Mouse (Mus musculus) liver, postnatal 0 days (tissue): ENCODE data around the gene Rexo5. TPM values are rescaled to one million over a fixed set of nuclear protein-coding genes. Genes with fewer than 3 reads are reported as not detected.

ENCODE experiments used
- ATAC-seq: fragments of 200-750 bp; cut with Nextera tagmentation; 2 replicates; pipeline ENCODE4 v1.8.0; 2017; ENCODE audit warnings: mild to moderate bottlenecking, moderate library complexity
- DNase-seq: peaks from one replicate; pipeline ENCODE4 v3.0.0-alpha.2; 2016
- H3K27ac ChIP-seq: fragments of 300-500 bp; sonication (generic); 2 replicates; pipeline ENCODE4 v1.5.1; 2014; ENCODE audit warnings: antibody characterized with exemption, moderate library complexity, mild to moderate bottlenecking, low read depth
- H3K27me3 ChIP-seq: fragments of 300-500 bp; sonication (generic); 2 replicates; pipeline ENCODE4 v1.6.1; 2014; ENCODE audit warnings: low read length, control low read depth, mixed read lengths; ENCODE audit not compliant: insufficient read depth
- H3K36me3 ChIP-seq: fragments of 300-500 bp; sonication (generic); replicated peaks from 2 replicates; pipeline ENCODE4 v1.6.1; 2014; ENCODE audit warnings: mild to moderate bottlenecking, control low read depth, low read length, moderate library complexity, mixed read lengths; ENCODE audit not compliant: insufficient read depth
- H3K4me1 ChIP-seq: fragments of 300-500 bp; sonication (generic); 2 replicates; pipeline ENCODE4 v1.6.1; 2014; ENCODE audit warnings: antibody characterized with exemption, mild to moderate bottlenecking, control low read depth; ENCODE audit not compliant: insufficient read depth
- H3K4me2 ChIP-seq: fragments of 300-500 bp; sonication (generic); 2 replicates; pipeline ENCODE4 v1.6.1; 2014; ENCODE audit warnings: low read depth, mild to moderate bottlenecking, low read length, moderate library complexity, mixed read lengths
- H3K4me3 ChIP-seq: fragments of 300-500 bp; sonication (generic); 2 replicates; pipeline ENCODE4 v1.5.1; 2014; ENCODE audit warnings: low read depth, low read length
- H3K9ac ChIP-seq: fragments of 300-500 bp; sonication (generic); replicated peaks from 2 replicates; pipeline ENCODE4 v1.6.1; 2014; ENCODE audit warnings: mild to moderate bottlenecking, moderate library complexity
- H3K9me3 ChIP-seq: fragments of 300-500 bp; sonication (generic); 2 replicates; pipeline ENCODE4 v1.6.1; 2016; ENCODE audit warnings: mild to moderate bottlenecking, control low read depth, low read length, mixed read lengths
- CTCF ChIP-seq: sonication (generic); IDR thresholded peaks from 2 replicates; pipeline ENCODE4 v1.5.1; 2016; ENCODE audit warnings: antibody characterized with exemption, low read depth
- EP300 ChIP-seq: IDR thresholded peaks from 2 replicates; pipeline ENCODE4 v1.6.1; 2016; ENCODE audit warnings: antibody characterized with exemption, low read depth, mild to moderate bottlenecking
- WGBS: fragments of 180-500 bp; shearing (Covaris S2); extraction: QIAGEN DNeasy Blood & Tissue Kit; methylation state at CpG from one replicate; pipeline ENCODE4 v1.1.7; 2014; ENCODE audit not compliant: insufficient replicate concordance; 5-methylcytosine and 5-hydroxymethylcytosine counted together
- polyA plus RNA-seq: library from polyadenylated mRNA; unstranded; fragments of >200 nt; fragmentation: Nextera tagmentation; extraction: Ambion mirVana; gene quantifications from 2 replicates; pipeline ENCODE4 v1.2.1, GENCODE M21; 2015

Gene Rexo5
- polyA plus RNA-seq, 1 experiment from 2014 or later, result 5.1 TPM

GRCm38 (mm10) chr7:119835371-119835770 is 41.6 kb downstream of the Rexo5 start:
- Histone ChIP-seq H3K4me1 (no peaks in the 10 kb centered on the region), H3K9ac (no peak overlapping the region), H3K9me3 (no peaks in the 10 kb centered on the region), H3K27ac (no peak overlapping the region), H3K4me3 (no peak overlapping the region), H3K4me2 (no peak overlapping the region), H3K36me3 (no peaks in the 10 kb centered on the region; the same call in 1 of the 2 replicates), H3K27me3 (no peaks in the 10 kb centered on the region)
- TF ChIP-seq EP300 (no peak), CTCF (no peak)
- no peak for ATAC-seq
- 88% methylated on average over 1 of the region's 1 CpGs for WGBS
- no peak for DNase-seq

- no peak for ATAC-seq
- TF ChIP-seq CTCF (no peak), EP300 (no peak)
- Histone ChIP-seq H3K4me2 (no peak overlapping the region), H3K9ac (no peak overlapping the region), H3K4me3 (no peak overlapping the region), H3K27me3 (no peaks in the 10 kb centered on the region), H3K4me1 (no peaks in the 10 kb centered on the region), H3K9me3 (no peaks in the 10 kb centered on the region), H3K36me3 (no peaks in the 10 kb centered on the region; the same call in 1 of the 2 replicates), H3K27ac (no peak overlapping the region)
- DNase-seq, result no peak
- 72% methylated on average over 4 of the region's 4 CpGs for WGBS
Measured at GRCm38 (mm10) chr7:119835996-119836777, 42.4 kb downstream of the Rexo5 start.

- Histone ChIP-seq H3K4me3 (no peak overlapping the region), H3K9me3 (no peaks in the 10 kb centered on the region), H3K27me3 (no peaks in the 10 kb centered on the region), H3K4me2 (no peak overlapping the region), H3K4me1 (no peaks in the 10 kb centered on the region), H3K27ac (no peak overlapping the region), H3K36me3 (peaks cover 26% of the 10 kb centered on the region; the same call in 1 of the 2 replicates), H3K9ac (no peak overlapping the region)
- TF ChIP-seq EP300 (no peak), CTCF (no peak)
- WGBS, result 94% methylated on average over 4 of the region's 4 CpGs
- DNase-seq, result no peak
- no peak for ATAC-seq
Measured at GRCm38 (mm10) chr7:119841820-119842449, 48.1 kb downstream of the Rexo5 start.

GRCm38 (mm10) chr7:119845541-119845940 is 51.7 kb downstream of the Rexo5 start:
- Histone ChIP-seq H3K27ac (no peak overlapping the region), H3K4me2 (no peak overlapping the region), H3K9ac (no peak overlapping the region), H3K4me3 (no peak overlapping the region), H3K4me1 (no peaks in the 10 kb centered on the region), H3K9me3 (no peaks in the 10 kb centered on the region), H3K27me3 (no peaks in the 10 kb centered on the region), H3K36me3 (peaks cover 30% of the 10 kb centered on the region; the same call in 1 of the 2 replicates)
- ATAC-seq (no peak), DNase-seq (no peak)
- 54% methylated on average over 2 of the region's 2 CpGs for WGBS
- TF ChIP-seq EP300 (no peak), CTCF (no peak)

GRCm38 (mm10) chr7:119847396-119847795 is 53.6 kb downstream of the Rexo5 start:
- no peak overlapping the region for H3K27ac ChIP-seq
- H3K36me3 ChIP-seq, result peaks cover 33% of the 10 kb centered on the region
- TF ChIP-seq EP300 (no peak), CTCF (no peak)
- H3K4me1 ChIP-seq, result no peaks in the 10 kb centered on the region
- H3K9ac ChIP-seq, result no peak overlapping the region
- ATAC-seq (no peak), DNase-seq (no peak)
- WGBS, result 81% methylated on average over 2 of the region's 2 CpGs
- H3K9me3 ChIP-seq, result no peaks in the 10 kb centered on the region
- H3K27me3 ChIP-seq, result no peaks in the 10 kb centered on the region
- H3K4me2 ChIP-seq, result no peak overlapping the region
- no peak overlapping the region for H3K4me3 ChIP-seq

GRCm38 (mm10) chr7:119849096-119849495 is 55.3 kb downstream of the Rexo5 start:
- peak; percentile 66 for DNase-seq

More at GRCm38 (mm10) chr7:119849096-119849495, 55.3 kb downstream of the Rexo5 start:
- TF ChIP-seq CTCF (peak; percentile 92), EP300 (no peak)
- H3K27me3 ChIP-seq, result no peaks in the 10 kb centered on the region
- no peak overlapping the region for H3K4me3 ChIP-seq
- no peaks in the 10 kb centered on the region for H3K9me3 ChIP-seq
- WGBS, result 15% methylated on average over 1 of the region's 1 CpGs
- no peak overlapping the region for H3K9ac ChIP-seq
- ATAC-seq, result no peak
- no peak overlapping the region for H3K27ac ChIP-seq
- no peaks in the 10 kb centered on the region for H3K4me1 ChIP-seq
- no peak overlapping the region for H3K4me2 ChIP-seq
- peaks cover 33% of the 10 kb centered on the region for H3K36me3 ChIP-seq
